Mouse (Mus musculus) natural killer cell, adult 2 months (primary cell): ENCODE data around the gene Mrpl33.
A peak's percentile ranks its signal among the peaks of the same experiment; 100 is the strongest.
"Not testable (repeated sequence)": the region's sequence is repeated elsewhere in the genome, so short reads cannot be mapped to it uniquely, and the experiment has no call there.

Experiments used
- DNase-seq, 2 experiments: peaks; one replicate each; pipeline ENCODE4 v3.0.0; 2022; ENCODE audit warnings: low spot score in 2 of 2

Gene Mrpl33

GRCm38 (mm10) chr5:31597430-31597944 lies 752 bp downstream of the Mrpl33 start:
- DNase-seq, result no peak

GRCm38 (mm10) chr5:31598121-31598520 lies 1.4 kb downstream of the Mrpl33 start:
- DNase-seq, result no peak

- peak in 1 of 2 experiments; percentile 31 for DNase-seq
Observed at GRCm38 (mm10) chr5:31598579-31598978, 1.8 kb downstream of the Mrpl33 start.

- no peak for DNase-seq
Observed at GRCm38 (mm10) chr5:31599161-31599560, 2.4 kb downstream of the Mrpl33 start.

GRCm38 (mm10) chr5:31601162-31601722 lies 4.5 kb downstream of the Mrpl33 start:
- DNase-seq, result no peak

- DNase-seq, result peak; percentile 66 to 78
Observed at GRCm38 (mm10) chr5:31602377-31602776, 5.6 kb downstream of the Mrpl33 start.

- no peak for DNase-seq
Observed at GRCm38 (mm10) chr5:31603766-31604165, 7.0 kb downstream of the Mrpl33 start.

GRCm38 (mm10) chr5:31606151-31606550 lies 9.4 kb downstream of the Mrpl33 start:
- DNase-seq, result no peak

- no peak for DNase-seq
Observed at GRCm38 (mm10) chr5:31610376-31611086, 13.8 kb downstream of the Mrpl33 start.

GRCm38 (mm10) chr5:31611186-31611585 lies 14.5 kb downstream of the Mrpl33 start:
- no peak for DNase-seq

GRCm38 (mm10) chr5:31613852-31614286 lies 17.1 kb downstream of the Mrpl33 start:
- peak; percentile 80 to 83 for DNase-seq

GRCm38 (mm10) chr5:31614339-31615025 lies 17.7 kb downstream of the Mrpl33 start:
- no peak for DNase-seq

GRCm38 (mm10) chr5:31620326-31620725 lies 23.6 kb downstream of the Mrpl33 start:
- no peak for DNase-seq

- DNase-seq, result no peak
Observed at GRCm38 (mm10) chr5:31627117-31627516, 30.4 kb downstream of the Mrpl33 start.

- no peak for DNase-seq
Observed at GRCm38 (mm10) chr5:31627562-31628526, 31.1 kb downstream of the Mrpl33 start.

- DNase-seq, result no peak
Observed at GRCm38 (mm10) chr5:31628555-31628954, 31.8 kb downstream of the Mrpl33 start.

- no peak for DNase-seq
Observed at GRCm38 (mm10) chr5:31630064-31630463, 33.3 kb downstream of the Mrpl33 start.

- not testable (repeated sequence) for DNase-seq
Observed at GRCm38 (mm10) chr5:31631169-31631568, 34.4 kb downstream of the Mrpl33 start.

GRCm38 (mm10) chr5:31634161-31634560 lies 37.4 kb downstream of the Mrpl33 start:
- no peak for DNase-seq

- no peak for DNase-seq
Observed at GRCm38 (mm10) chr5:31634679-31635078, 37.9 kb downstream of the Mrpl33 start.

GRCm38 (mm10) chr5:31636636-31637253 lies 40.0 kb downstream of the Mrpl33 start:
- DNase-seq, result peak; percentile 46 to 68
